Mouse (Mus musculus): ENCODE data around the gene Dmgdh.

DNA sequence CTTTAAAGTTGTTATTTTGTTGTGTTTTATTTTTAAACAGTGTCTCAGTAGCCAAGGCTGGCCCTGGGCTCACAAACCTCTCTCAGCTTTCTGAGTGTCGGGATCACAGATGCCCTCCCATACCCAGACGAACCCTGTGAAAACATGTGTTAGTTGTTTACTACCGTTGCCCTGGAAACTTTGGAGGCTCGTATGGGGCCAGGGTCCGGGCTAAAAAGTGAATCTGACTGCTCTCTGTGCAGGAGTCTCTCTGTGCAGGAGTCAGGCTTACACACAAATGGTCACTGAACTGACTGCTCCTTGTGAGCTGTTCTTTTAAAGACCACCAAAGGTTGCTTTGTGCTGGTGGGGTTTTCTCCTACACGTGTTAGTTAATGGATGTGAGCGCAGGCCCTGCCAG is 42.9 kb downstream of the Dmgdh start:
- TF ChIP-seq CTCF (IDR thresholded peaks at IDR 0.05; ENCODE audit: insufficient read depth, low read depth, low read length): no peak
- TF ChIP-seq POLR2A (IDR thresholded peaks at IDR 0.05; ENCODE audit: insufficient read depth, low read depth, low read length): no peak

Measured in olfactory bulb, adult 2 months (tissue).